Mouse (Mus musculus): ENCODE data around the gene Ak2. TPM values are rescaled to one million over a fixed set of nuclear protein-coding genes. Genes with fewer than 3 reads are reported as not detected.
A peak's percentile ranks its signal among the peaks of the same experiment; 100 is the strongest.

Gene Ak2
- 137 and 138 TPM in 2 replicates for polyA plus RNA-seq (2015; fragmentation: Nextera tagmentation; extraction: Ambion mirVana)

- Histone ChIP-seq H3K27ac (replicated peaks) (0 out of 2 replicates have a peak within 1 kb of the TSS, but pooled peaks have one; percentile 13), H3K4me3 (ENCODE audit: low read depth, low read length) (no peak within 1 kb of the TSS), H3K9ac (ENCODE audit: low read length) (no peak within 1 kb of the TSS; the same call in 1 of the 2 replicates), H3K4me2 (replicated peaks; ENCODE audit: low read depth) (0 out of 2 replicates have a peak within 1 kb of the TSS, but pooled peaks have one; percentile 5), H3K4me1 (replicated peaks; ENCODE audit: control insufficient read depth, insufficient read depth) (peaks cover 3% of the 10 kb centered on the region; the same call in 1 of the 2 replicates), H3K36me3 (ENCODE audit: control insufficient read depth, insufficient read depth, low read length) (no peaks in the 10 kb centered on the region), H3K27me3 (ENCODE audit: control insufficient read depth, insufficient read depth, low read length) (no peaks in the 10 kb centered on the region), H3K9me3 (ENCODE audit: control insufficient read depth, low read length) (no peaks in the 10 kb centered on the region)
- DNase-seq (ENCODE audit: low spot score) (no peak), ATAC-seq (ENCODE audit: low FRiP score, low TSS enrichment) (no peak)
- 92% methylated on average over 9 of the region's 9 CpGs for WGBS
- no peak for TF ChIP-seq EP300 (optimal IDR thresholded peaks at IDR 0.05)
- no peak for TF ChIP-seq CTCF (IDR thresholded peaks at IDR 0.05; ENCODE audit: low read depth)
These were observed at the start of gene Ak2 for GRCm38 (mm10) chr4:128991500-128992008. Gene Ak2, plus strand, starts transcription at chr4:128991958.

- DNase-seq (ENCODE audit: low spot score): no peak
- H3K4me3 ChIP-seq (ENCODE audit: low read depth, low read length): no peak overlapping the region
These were observed 49.4 kb upstream of the Ak2 start for GRCm38 (mm10) chr4:128942346-128942745.

GRCm38 (mm10) chr4:128946736-128947135 is 45.0 kb upstream of the Ak2 start:
- no peak for ATAC-seq (ENCODE audit: low FRiP score, low TSS enrichment)
- DNase-seq (ENCODE audit: low spot score): no peak
- H3K4me2 ChIP-seq (replicated peaks; ENCODE audit: low read depth): no peak overlapping the region
- no peaks in the 10 kb centered on the region for H3K4me1 ChIP-seq (replicated peaks; ENCODE audit: control insufficient read depth, insufficient read depth)
- no peaks in the 10 kb centered on the region; the same call in 1 of the 2 replicates for H3K27me3 ChIP-seq (ENCODE audit: control insufficient read depth, insufficient read depth, low read length)
- no peak overlapping the region for H3K4me3 ChIP-seq (ENCODE audit: low read depth, low read length)
- TF ChIP-seq CTCF (IDR thresholded peaks at IDR 0.05; ENCODE audit: low read depth) (no peak), EP300 (optimal IDR thresholded peaks at IDR 0.05) (no peak)
- H3K9ac ChIP-seq (ENCODE audit: low read length): no peak overlapping the region
- no peak overlapping the region for H3K27ac ChIP-seq (replicated peaks)
- WGBS: 82% methylated on average over 9 of the region's 9 CpGs
- H3K36me3 ChIP-seq (ENCODE audit: control insufficient read depth, insufficient read depth, low read length): no peaks in the 10 kb centered on the region
- no peaks in the 10 kb centered on the region for H3K9me3 ChIP-seq (ENCODE audit: control insufficient read depth, low read length)

More at GRCm38 (mm10) chr4:128942346-128942745, 49.4 kb upstream of the Ak2 start:
- H3K9ac ChIP-seq (ENCODE audit: low read length): no peak overlapping the region
- H3K36me3 ChIP-seq (ENCODE audit: control insufficient read depth, insufficient read depth, low read length): no peaks in the 10 kb centered on the region
- no peaks in the 10 kb centered on the region for H3K27me3 ChIP-seq (ENCODE audit: control insufficient read depth, insufficient read depth, low read length)
- H3K9me3 ChIP-seq (ENCODE audit: control insufficient read depth, low read length): no peaks in the 10 kb centered on the region
- no peak overlapping the region for H3K27ac ChIP-seq (replicated peaks)
- ATAC-seq (ENCODE audit: low FRiP score, low TSS enrichment): no peak
- H3K4me2 ChIP-seq (replicated peaks; ENCODE audit: low read depth): no peak overlapping the region
- WGBS: 67% methylated on average over 3 of the region's 3 CpGs
- H3K4me1 ChIP-seq (replicated peaks; ENCODE audit: control insufficient read depth, insufficient read depth): no peaks in the 10 kb centered on the region
- TF ChIP-seq CTCF (IDR thresholded peaks at IDR 0.05; ENCODE audit: low read depth) (peak; percentile 54), EP300 (optimal IDR thresholded peaks at IDR 0.05) (no peak)

GRCm38 (mm10) chr4:128947326-128947933 is 44.3 kb upstream of the Ak2 start:
- no peak for DNase-seq (ENCODE audit: low spot score)
- ATAC-seq (ENCODE audit: low FRiP score, low TSS enrichment): no peak

GRCm38 (mm10) chr4:128948137-128948674 is 43.6 kb upstream of the Ak2 start:
- DNase-seq (ENCODE audit: low spot score) (peak; percentile 51), ATAC-seq (ENCODE audit: low FRiP score, low TSS enrichment) (no peak; the same call in 1 of the 2 replicates)
- Histone ChIP-seq H3K4me3 (ENCODE audit: low read depth, low read length) (no peak overlapping the region), H3K36me3 (ENCODE audit: control insufficient read depth, insufficient read depth, low read length) (no peaks in the 10 kb centered on the region), H3K4me1 (replicated peaks; ENCODE audit: control insufficient read depth, insufficient read depth) (no peaks in the 10 kb centered on the region), H3K27me3 (ENCODE audit: control insufficient read depth, insufficient read depth, low read length) (no peaks in the 10 kb centered on the region; the same call in 1 of the 2 replicates), H3K4me2 (replicated peaks; ENCODE audit: low read depth) (no peak overlapping the region), H3K9ac (ENCODE audit: low read length) (no peak overlapping the region), H3K27ac (replicated peaks) (no peak overlapping the region), H3K9me3 (ENCODE audit: control insufficient read depth, low read length) (no peaks in the 10 kb centered on the region)
- 32% methylated on average over 6 of the region's 6 CpGs for WGBS
- peak; percentile 79 for TF ChIP-seq CTCF (IDR thresholded peaks at IDR 0.05; ENCODE audit: low read depth)
- no peak for TF ChIP-seq EP300 (optimal IDR thresholded peaks at IDR 0.05)

More at GRCm38 (mm10) chr4:128947326-128947933, 44.3 kb upstream of the Ak2 start:
- Histone ChIP-seq H3K9ac (ENCODE audit: low read length) (no peak overlapping the region), H3K4me2 (replicated peaks; ENCODE audit: low read depth) (0 out of 2 replicates have a peak overlapping the region, but pooled peaks have one; percentile 9), H3K4me1 (replicated peaks; ENCODE audit: control insufficient read depth, insufficient read depth) (no peaks in the 10 kb centered on the region), H3K9me3 (ENCODE audit: control insufficient read depth, low read length) (no peaks in the 10 kb centered on the region), H3K36me3 (ENCODE audit: control insufficient read depth, insufficient read depth, low read length) (no peaks in the 10 kb centered on the region), H3K27me3 (ENCODE audit: control insufficient read depth, insufficient read depth, low read length) (no peaks in the 10 kb centered on the region; the same call in 1 of the 2 replicates), H3K27ac (replicated peaks) (no peak overlapping the region), H3K4me3 (ENCODE audit: low read depth, low read length) (no peak overlapping the region)
- WGBS: 18% methylated on average over 18 of the region's 18 CpGs
- no peak for TF ChIP-seq CTCF (IDR thresholded peaks at IDR 0.05; ENCODE audit: low read depth)
- TF ChIP-seq EP300 (optimal IDR thresholded peaks at IDR 0.05): no peak

Measured in stomach, postnatal 0 days (tissue).